Mouse (Mus musculus) embryonic facial prominence, embryonic 10.5 days (tissue): ENCODE results near the gene Ace. TPM values are rescaled to one million over a fixed set of nuclear protein-coding genes. Genes with fewer than 3 reads are reported as not detected.

Experiments used
- polyA plus RNA-seq: library from polyadenylated mRNA; unstranded; fragments of >200 nt; fragmentation: Nextera tagmentation; extraction: Ambion mirVana; gene quantifications from 2 replicates; pipeline ENCODE4 v1.2.1, GENCODE M21; 2016

Ace gene
- polyA plus RNA-seq, 1 experiment from 2014 or later = 0.45 TPM

Other genes starting within 250 kb of the Ace start
- gene Cyb561, start 14.6 kb upstream of the Ace start, polyA plus RNA-seq = 13.2 and 14.0 TPM in 2 replicates
- not detected in 2 replicates for gene Ace3, start 26.7 kb downstream of the Ace start, polyA plus RNA-seq
- gene Kcnh6, start 40.2 kb downstream of the Ace start, polyA plus RNA-seq = 0.30 and 0.48 TPM in 2 replicates
- gene Dcaf7, start 68.9 kb downstream of the Ace start, polyA plus RNA-seq = 91.2 and 93.4 TPM in 2 replicates
- gene Taco1, start 98.1 kb downstream of the Ace start, polyA plus RNA-seq = 12.7 and 13.8 TPM in 2 replicates
- 20.9 and 23.9 TPM in 2 replicates for gene Map3k3, start 116.7 kb downstream of the Ace start, polyA plus RNA-seq
- gene Gm10840, start 192.9 kb downstream of the Ace start, polyA plus RNA-seq = 1.5 TPM in 1 of 2 replicates, not detected in the other
- gene Limd2, start 192.9 kb downstream of the Ace start, polyA plus RNA-seq = 445 and 476 TPM in 2 replicates
- 40.0 and 40.4 TPM in 2 replicates for gene Strada, start 234.2 kb downstream of the Ace start, polyA plus RNA-seq
- gene Ccdc47, start 248.4 kb downstream of the Ace start, polyA plus RNA-seq = 71.2 and 72.9 TPM in 2 replicates
- gene Ddx42, start 249.0 kb downstream of the Ace start, polyA plus RNA-seq = 107 and 108 TPM in 2 replicates